Mouse (Mus musculus) liver, postnatal 0 days (tissue): ENCODE measurements around the gene Adamts8. TPM values are rescaled to one million over a fixed set of nuclear protein-coding genes. Genes with fewer than 3 reads are reported as not detected.

Experiments used
- ATAC-seq: fragments of 200-750 bp; cut with Nextera tagmentation; 2 replicates; pipeline ENCODE4 v1.8.0; 2017; ENCODE audit warnings: mild to moderate bottlenecking, moderate library complexity
- DNase-seq: peaks from one replicate; pipeline ENCODE4 v3.0.0-alpha.2; 2016
- H3K27ac ChIP-seq: fragments of 300-500 bp; sonication (generic); 2 replicates; pipeline ENCODE4 v1.5.1; 2014; ENCODE audit warnings: antibody characterized with exemption, moderate library complexity, mild to moderate bottlenecking, low read depth
- H3K27me3 ChIP-seq: fragments of 300-500 bp; sonication (generic); 2 replicates; pipeline ENCODE4 v1.6.1; 2014; ENCODE audit warnings: low read length, control low read depth, mixed read lengths; ENCODE audit not compliant: insufficient read depth
- H3K36me3 ChIP-seq: fragments of 300-500 bp; sonication (generic); replicated peaks from 2 replicates; pipeline ENCODE4 v1.6.1; 2014; ENCODE audit warnings: mild to moderate bottlenecking, control low read depth, low read length, moderate library complexity, mixed read lengths; ENCODE audit not compliant: insufficient read depth
- H3K4me1 ChIP-seq: fragments of 300-500 bp; sonication (generic); 2 replicates; pipeline ENCODE4 v1.6.1; 2014; ENCODE audit warnings: antibody characterized with exemption, mild to moderate bottlenecking, control low read depth; ENCODE audit not compliant: insufficient read depth
- H3K4me2 ChIP-seq: fragments of 300-500 bp; sonication (generic); 2 replicates; pipeline ENCODE4 v1.6.1; 2014; ENCODE audit warnings: low read depth, mild to moderate bottlenecking, low read length, moderate library complexity, mixed read lengths
- H3K4me3 ChIP-seq: fragments of 300-500 bp; sonication (generic); 2 replicates; pipeline ENCODE4 v1.5.1; 2014; ENCODE audit warnings: low read depth, low read length
- H3K9ac ChIP-seq: fragments of 300-500 bp; sonication (generic); replicated peaks from 2 replicates; pipeline ENCODE4 v1.6.1; 2014; ENCODE audit warnings: mild to moderate bottlenecking, moderate library complexity
- H3K9me3 ChIP-seq: fragments of 300-500 bp; sonication (generic); 2 replicates; pipeline ENCODE4 v1.6.1; 2016; ENCODE audit warnings: mild to moderate bottlenecking, control low read depth, low read length, mixed read lengths
- CTCF ChIP-seq: sonication (generic); IDR thresholded peaks from 2 replicates; pipeline ENCODE4 v1.5.1; 2016; ENCODE audit warnings: antibody characterized with exemption, low read depth
- EP300 ChIP-seq: IDR thresholded peaks from 2 replicates; pipeline ENCODE4 v1.6.1; 2016; ENCODE audit warnings: antibody characterized with exemption, low read depth, mild to moderate bottlenecking
- WGBS: fragments of 180-500 bp; shearing (Covaris S2); extraction: QIAGEN DNeasy Blood & Tissue Kit; methylation state at CpG from one replicate; pipeline ENCODE4 v1.1.7; 2014; ENCODE audit not compliant: insufficient replicate concordance; 5-methylcytosine and 5-hydroxymethylcytosine counted together
- polyA plus RNA-seq: library from polyadenylated mRNA; unstranded; fragments of >200 nt; fragmentation: Nextera tagmentation; extraction: Ambion mirVana; gene quantifications from 2 replicates; pipeline ENCODE4 v1.2.1, GENCODE M21; 2015

Adamts8 gene
- polyA plus RNA-seq, 1 experiment from 2014 or later = 0.05 TPM

DNA sequence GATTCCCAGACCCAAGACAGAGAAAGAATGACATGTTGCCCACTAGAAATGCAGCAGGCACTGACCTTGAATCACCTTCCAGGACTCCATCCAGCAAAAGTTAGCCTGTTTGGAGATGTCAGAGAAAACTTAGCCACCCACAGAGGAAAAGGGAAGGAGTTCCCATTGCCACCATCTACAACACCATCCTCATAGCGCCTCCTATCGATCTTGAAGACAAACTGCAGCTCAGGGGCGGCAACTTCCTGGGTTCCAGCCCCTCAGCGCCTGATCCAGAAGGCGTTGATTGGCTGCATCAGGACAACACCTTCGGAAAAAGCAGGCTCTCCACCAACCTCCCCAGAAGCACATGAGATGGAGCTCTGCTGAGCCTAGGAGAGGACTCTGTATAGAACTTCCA lies 21.6 kb upstream of the Adamts8 start:
- Histone ChIP-seq H3K4me2 (no peak overlapping the region), H3K27ac (no peak overlapping the region), H3K9ac (no peak overlapping the region), H3K4me1 (peaks cover 2% of the 10 kb centered on the region; the same call in 1 of the 2 replicates), H3K36me3 (no peaks in the 10 kb centered on the region), H3K27me3 (peaks cover 19% of the 10 kb centered on the region), H3K4me3 (no peak overlapping the region), H3K9me3 (no peaks in the 10 kb centered on the region)
- peak; percentile 37 for DNase-seq
- no peak for TF ChIP-seq EP300
- TF ChIP-seq CTCF = peak; percentile 57
- ATAC-seq = peak; percentile 33; the same call in 1 of the 2 replicates
- 19% methylated on average over 6 of the region's 6 CpGs for WGBS

DNA sequence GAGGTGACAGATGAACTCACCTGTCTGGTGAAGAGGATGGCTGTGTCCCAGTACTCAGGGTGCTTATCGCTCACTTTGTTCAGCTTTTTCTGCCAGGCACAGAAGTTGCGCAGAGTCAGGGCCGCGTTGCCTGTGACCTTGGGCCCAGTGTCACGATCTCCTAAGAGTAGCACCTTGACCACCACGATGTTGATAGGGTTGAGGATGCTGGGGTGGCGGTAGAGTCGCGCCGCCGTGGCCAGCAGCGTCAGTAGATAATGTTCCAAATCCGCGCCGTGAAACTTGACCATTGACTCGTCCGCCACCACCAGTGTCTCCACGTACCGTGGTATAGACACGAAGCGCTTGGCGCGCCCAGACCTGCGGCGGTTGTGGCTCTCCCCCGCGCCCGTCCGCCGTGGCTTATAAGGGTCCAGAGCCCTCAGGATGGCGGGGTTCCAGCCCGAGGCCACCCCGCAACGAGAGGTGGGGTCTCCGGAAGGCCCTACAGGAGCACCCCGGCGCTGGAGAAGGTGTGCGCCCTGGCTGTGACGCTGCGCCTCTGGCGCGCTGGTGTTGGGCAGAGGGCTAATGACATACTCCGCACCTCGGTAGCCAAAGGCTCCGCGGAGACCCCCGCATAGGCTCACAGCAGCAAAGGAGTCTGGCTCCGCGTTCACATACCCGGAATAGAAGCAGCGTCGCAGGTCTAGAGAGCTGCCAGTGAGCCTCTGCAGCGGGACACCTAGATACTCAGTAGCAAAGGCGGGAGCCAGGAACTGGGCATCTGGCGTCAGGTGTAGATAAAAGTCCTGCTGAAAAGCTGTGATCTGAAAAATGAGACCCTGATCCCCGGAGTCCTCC lies 20.9 kb upstream of the Adamts8 start:
- Histone ChIP-seq H3K27me3 (peaks cover 19% of the 10 kb centered on the region), H3K9me3 (no peaks in the 10 kb centered on the region), H3K4me3 (peak overlapping the region; percentile 42), H3K36me3 (no peaks in the 10 kb centered on the region), H3K4me2 (peak overlapping the region; percentile 72), H3K9ac (0 out of 2 replicates have a peak overlapping the region, but pooled peaks have one; percentile 4), H3K4me1 (peaks cover 2% of the 10 kb centered on the region; the same call in 1 of the 2 replicates), H3K27ac (no peak overlapping the region)
- TF ChIP-seq CTCF (no peak), EP300 (no peak)
- 7% methylated on average over 56 of the region's 56 CpGs for WGBS
- DNase-seq = no peak
- no peak for ATAC-seq

DNA sequence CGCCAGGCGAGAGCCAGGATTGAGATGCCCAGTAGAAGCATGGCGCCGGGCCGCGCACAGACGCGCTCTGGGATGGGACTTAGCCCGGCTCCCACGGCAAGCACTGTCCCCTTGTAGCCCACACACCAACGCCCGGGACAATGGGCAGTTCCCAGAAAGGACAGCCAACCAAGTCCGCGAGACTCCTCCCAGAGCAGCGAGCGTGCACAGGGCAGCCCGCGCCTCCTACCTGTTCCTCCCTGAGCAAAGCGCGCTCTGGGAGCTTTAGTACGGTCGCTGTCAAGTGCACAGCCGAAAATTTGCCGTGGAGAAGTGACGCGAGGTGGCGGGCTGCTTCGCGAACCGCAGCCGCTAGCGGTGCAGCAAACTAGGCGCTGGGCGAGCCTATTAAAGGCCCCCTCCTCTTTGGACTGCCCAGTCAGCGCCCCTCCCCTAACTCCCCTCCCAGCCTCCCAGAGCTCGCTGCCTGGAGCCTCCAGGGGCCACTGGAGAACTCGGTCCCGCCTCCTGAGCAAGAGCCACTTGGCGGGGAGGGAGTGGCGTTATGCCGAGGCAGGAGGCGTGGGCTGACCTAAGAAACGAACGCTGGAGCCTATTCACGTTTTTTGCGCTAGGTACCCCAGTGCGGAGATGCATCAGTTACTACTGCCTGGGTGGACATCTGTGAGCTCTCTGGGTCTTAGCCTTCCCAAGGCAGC lies 20.0 kb upstream of the Adamts8 start, which contains the start of gene Adamts15:
TSS of gene Adamts15 (minus strand) at position 256 of the 698 bp plus-strand sequence.
- Histone ChIP-seq H3K4me2 (peak within 1 kb of the TSS; percentile 72), H3K27me3 (peaks cover 19% of the 10 kb centered on the region), H3K36me3 (no peaks in the 10 kb centered on the region), H3K9ac (0 out of 2 replicates have a peak within 1 kb of the TSS, but pooled peaks have one; percentile 4), H3K4me1 (peaks cover 2% of the 10 kb centered on the region; the same call in 1 of the 2 replicates), H3K9me3 (no peaks in the 10 kb centered on the region), H3K27ac (no peak within 1 kb of the TSS), H3K4me3 (peak within 1 kb of the TSS; percentile 42)
- 2% methylated on average over 44 of the region's 47 CpGs for WGBS
- TF ChIP-seq EP300 = no peak
- no peak for TF ChIP-seq CTCF
- ATAC-seq (0 out of 2 replicates have a peak, but pooled peaks have one; percentile 36), DNase-seq (peak; percentile 26)

DNA sequence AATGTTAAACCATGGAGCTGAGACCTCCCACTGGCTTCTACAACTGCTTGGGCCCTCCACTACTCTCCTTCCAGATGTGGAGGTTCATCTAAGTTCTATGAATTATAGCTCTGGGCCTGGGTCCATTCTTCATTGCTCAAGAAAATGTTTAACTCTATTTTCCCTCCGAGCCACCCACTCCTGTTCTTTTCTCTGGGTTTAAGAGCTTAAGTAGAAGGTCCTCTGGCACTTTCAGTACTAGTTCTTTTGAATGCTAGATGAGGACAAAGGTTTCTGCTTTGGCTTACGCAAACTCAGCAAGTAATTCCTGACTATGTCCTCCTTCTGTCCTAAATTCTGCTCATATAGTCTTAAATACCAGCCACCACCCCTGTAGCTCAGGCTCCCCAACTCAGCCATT lies 13.6 kb upstream of the Adamts8 start:
- no peaks in the 10 kb centered on the region for H3K36me3 ChIP-seq
- ATAC-seq (no peak), DNase-seq (no peak)
- no peak overlapping the region for H3K4me2 ChIP-seq
- no peak overlapping the region for H3K9ac ChIP-seq
- H3K27ac ChIP-seq = no peak overlapping the region
- WGBS = 91% methylated on average over 2 of the region's 2 CpGs
- H3K4me1 ChIP-seq = no peaks in the 10 kb centered on the region
- TF ChIP-seq EP300 (no peak), CTCF (no peak)
- no peaks in the 10 kb centered on the region for H3K27me3 ChIP-seq
- no peaks in the 10 kb centered on the region for H3K9me3 ChIP-seq
- H3K4me3 ChIP-seq = no peak overlapping the region

DNA sequence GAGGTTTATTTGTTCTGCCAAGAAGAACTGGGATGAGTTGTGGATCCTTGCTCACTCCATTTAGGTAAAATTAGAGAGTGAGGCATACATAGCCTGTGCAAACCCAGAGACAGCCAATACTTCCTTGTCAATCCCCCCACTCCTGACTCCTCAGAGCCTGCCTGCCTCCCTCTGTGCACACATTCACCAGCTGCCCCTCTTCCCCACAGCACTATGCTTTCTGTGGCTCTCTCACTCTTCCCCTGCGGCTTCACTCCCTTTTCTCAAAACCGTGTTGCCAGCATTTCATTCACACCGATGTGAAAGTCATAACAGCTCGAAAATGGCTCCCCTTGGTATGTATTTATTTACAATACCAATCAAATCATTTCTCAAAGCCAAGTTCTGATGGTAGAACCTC lies 10.0 kb upstream of the Adamts8 start:
- no peak for TF ChIP-seq EP300
- TF ChIP-seq CTCF = no peak
- 74% methylated on average over 4 of the region's 4 CpGs for WGBS
- no peak for ATAC-seq

DNA sequence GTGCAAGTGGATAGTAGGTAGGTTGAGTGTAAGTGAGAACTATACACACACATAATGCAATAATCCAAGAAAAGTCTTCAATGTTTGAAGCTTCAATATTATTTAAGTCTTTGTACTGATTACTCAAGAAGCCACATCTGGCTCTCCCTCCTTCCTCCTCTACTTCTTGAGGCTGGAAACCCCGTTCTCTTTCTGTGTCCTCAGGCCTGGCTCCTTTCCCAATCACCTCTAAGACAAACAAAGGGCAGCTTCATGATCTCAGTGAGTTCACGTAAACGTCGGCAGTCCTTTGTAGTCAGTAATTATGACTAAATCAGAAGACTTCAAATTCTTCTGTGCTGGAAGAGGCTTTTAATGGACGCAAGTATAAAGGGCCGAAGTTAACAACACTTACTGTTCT lies 7.5 kb upstream of the Adamts8 start:
- H3K4me2 ChIP-seq = no peak overlapping the region
- no peak overlapping the region for H3K4me3 ChIP-seq
- H3K4me1 ChIP-seq = no peaks in the 10 kb centered on the region
- ATAC-seq = no peak
- 65% methylated on average over 6 of the region's 6 CpGs for WGBS
- H3K27ac ChIP-seq = no peak overlapping the region
- TF ChIP-seq CTCF = no peak
- DNase-seq = no peak
- H3K27me3 ChIP-seq = 0 out of 2 replicates have a peak, but pooled peaks cover 2% of the 10 kb centered on the region
- H3K36me3 ChIP-seq = no peaks in the 10 kb centered on the region
- no peaks in the 10 kb centered on the region for H3K9me3 ChIP-seq
- no peak overlapping the region for H3K9ac ChIP-seq

More for the DNA sequence above, 10.0 kb upstream of the Adamts8 start:
- no peak overlapping the region for H3K9ac ChIP-seq
- no peaks in the 10 kb centered on the region for H3K4me1 ChIP-seq
- no peak overlapping the region for H3K4me2 ChIP-seq
- H3K36me3 ChIP-seq = no peaks in the 10 kb centered on the region
- no peak overlapping the region for H3K27ac ChIP-seq
- no peaks in the 10 kb centered on the region for H3K9me3 ChIP-seq
- no peak overlapping the region for H3K4me3 ChIP-seq
- no peaks in the 10 kb centered on the region for H3K27me3 ChIP-seq
- DNase-seq = no peak
